Mouse (Mus musculus) liver, adult 2 months (tissue): ENCODE measurements around the gene Vps37b. TPM values are rescaled to one million over a fixed set of nuclear protein-coding genes. Genes with fewer than 3 reads are reported as not detected.

Source experiments
- DNase-seq: peaks from one replicate; pipeline ENCODE4 v3.0.0-alpha.2; 2011; ENCODE audit warnings: low read depth, low spot score; ENCODE audit errors: extremely low read depth
- H3K27ac ChIP-seq: fragments of 200-500 bp; replicated peaks from 2 replicates; pipeline ENCODE4 v1.5.1; 2012; ENCODE audit warnings: low read depth, mild to moderate bottlenecking, control low read depth, inconsistent platforms, low read length; ENCODE audit not compliant: insufficient read depth
- H3K27me3 ChIP-seq: fragments of 200-500 bp; 2 replicates; pipeline ENCODE4 v1.6.1; 2012; ENCODE audit warnings: mild to moderate bottlenecking, moderate library complexity, low read length, inconsistent platforms; ENCODE audit not compliant: control insufficient read depth, insufficient read depth
- H3K36me3 ChIP-seq: fragments of 200-500 bp; 2 replicates; pipeline ENCODE4 v1.6.1; 2012; ENCODE audit warnings: low read length, inconsistent platforms; ENCODE audit not compliant: control insufficient read depth, insufficient read depth
- H3K4me1 ChIP-seq: fragments of 200-500 bp; 2 replicates; pipeline ENCODE4 v1.6.1; 2011; ENCODE audit warnings: low read length; ENCODE audit not compliant: control insufficient read depth, insufficient read depth
- H3K4me3 ChIP-seq: fragments of 200-500 bp; 2 replicates; pipeline ENCODE4 v1.5.1; 2011; ENCODE audit warnings: low read depth, mild to moderate bottlenecking, control low read depth, low read length, moderate library complexity; ENCODE audit not compliant: insufficient read depth
- H3K79me2 ChIP-seq: fragments of 200-500 bp; 2 replicates; pipeline ENCODE4 v1.6.1; 2012; ENCODE audit warnings: inconsistent platforms, mild to moderate bottlenecking, low read length, moderate library complexity; ENCODE audit not compliant: control insufficient read depth, insufficient read depth
- H3K9ac ChIP-seq: fragments of 200-500 bp; 2 replicates; pipeline ENCODE4 v1.6.1; 2012; ENCODE audit warnings: low read depth, mild to moderate bottlenecking, control low read depth, inconsistent platforms, low read length
- CTCF ChIP-seq: fragments of 200-500 bp; IDR thresholded peaks from 2 replicates; pipeline ENCODE4 v1.5.1; 2011; ENCODE audit warnings: low read depth, low read length, control low read depth
- POLR2A ChIP-seq: fragments of 200-500 bp; IDR thresholded peaks from 2 replicates; pipeline ENCODE4 v1.6.1; 2011; ENCODE audit warnings: low read length, control low read depth; ENCODE audit not compliant: insufficient read depth; ENCODE audit errors: extremely low read depth
- WGBS: fragments of 180-500 bp; shearing (Covaris S2); methylation state at CpG from one replicate; pipeline ENCODE4 v1.1.7; 2018; 5-methylcytosine and 5-hydroxymethylcytosine counted together
- polyA plus RNA-seq: library from polyadenylated mRNA; depleted of rRNA; stranded (reverse); fragments of >200 nt; gene quantifications from 2 replicates; pipeline ENCODE4 v1.2.3, GENCODE M21; 2012
- total RNA-seq: library from RNA; depleted of rRNA; stranded (reverse); fragments of >200 nt; gene quantifications from 2 replicates; pipeline ENCODE4 v1.2.3, GENCODE M21; 2014

The Vps37b gene
- total and polyA plus RNA-seq, 2 experiments, result 4.4 to 31.4 TPM

DNA sequence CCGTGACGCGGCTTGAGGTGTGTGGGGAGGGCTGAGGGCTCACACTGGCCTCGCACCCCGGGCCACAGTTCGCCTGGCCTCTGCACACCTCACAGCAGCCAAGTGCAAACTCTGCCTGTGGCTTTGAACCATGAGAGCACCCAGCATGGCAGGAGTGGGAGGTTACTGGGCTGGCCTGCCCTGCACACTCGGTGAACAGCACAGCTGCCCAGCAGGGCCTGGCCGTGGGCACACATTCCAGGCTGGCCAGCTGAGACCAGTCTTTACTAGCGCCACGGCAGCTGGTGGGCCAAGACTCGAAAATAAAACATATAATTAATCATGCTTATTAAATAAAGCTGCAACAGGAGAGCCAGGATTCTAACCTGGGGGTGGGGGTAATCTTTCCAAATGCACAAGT, 26.5 kb downstream of the Vps37b start:
- peaks cover 44% of the 10 kb centered on the region for H3K4me1 ChIP-seq
- H3K79me2 ChIP-seq, result peaks cover 4% of the 10 kb centered on the region; the same call in 1 of the 2 replicates
- 24% methylated on average over 11 of the region's 11 CpGs for WGBS
- peaks cover 2% of the 10 kb centered on the region; the same call in 1 of the 2 replicates for H3K36me3 ChIP-seq
- peak; percentile 73 for DNase-seq
- TF ChIP-seq CTCF (no peak), POLR2A (no peak)
- no peaks in the 10 kb centered on the region for H3K27me3 ChIP-seq
- no peak overlapping the region for H3K9ac ChIP-seq
- peak overlapping the region; percentile 66 for H3K27ac ChIP-seq
- no peak overlapping the region for H3K4me3 ChIP-seq

DNA sequence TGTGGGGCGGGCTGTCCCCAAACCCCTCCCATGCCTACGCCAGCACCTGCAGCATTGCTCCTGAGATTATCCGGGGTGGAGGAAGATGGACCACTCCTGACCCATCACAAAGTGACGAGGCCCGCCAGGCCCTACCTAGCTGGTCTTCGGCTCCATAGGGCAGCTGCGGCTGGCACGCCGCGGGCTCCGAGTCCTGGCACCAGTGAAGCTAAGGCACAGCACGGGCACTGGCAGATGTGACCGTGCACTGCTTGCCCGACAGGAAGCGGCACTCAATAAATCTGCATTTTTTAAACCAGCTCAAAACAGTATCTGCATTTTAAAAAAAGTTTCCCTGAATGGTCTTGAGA, 26.9 kb downstream of the Vps37b start:
- Histone ChIP-seq H3K36me3 (peaks cover 2% of the 10 kb centered on the region; the same call in 1 of the 2 replicates), H3K79me2 (peaks cover 4% of the 10 kb centered on the region; the same call in 1 of the 2 replicates), H3K4me1 (peaks cover 44% of the 10 kb centered on the region), H3K9ac (peak overlapping the region; percentile 25; the same call in 1 of the 2 replicates), H3K27me3 (no peaks in the 10 kb centered on the region), H3K27ac (peak overlapping the region; percentile 66), H3K4me3 (no peak overlapping the region)
- TF ChIP-seq CTCF (0 out of 2 replicates have a peak, but pooled peaks have one; percentile 0), POLR2A (no peak)
- WGBS, result 28% methylated on average over 15 of the region's 15 CpGs
- DNase-seq, result no peak

DNA sequence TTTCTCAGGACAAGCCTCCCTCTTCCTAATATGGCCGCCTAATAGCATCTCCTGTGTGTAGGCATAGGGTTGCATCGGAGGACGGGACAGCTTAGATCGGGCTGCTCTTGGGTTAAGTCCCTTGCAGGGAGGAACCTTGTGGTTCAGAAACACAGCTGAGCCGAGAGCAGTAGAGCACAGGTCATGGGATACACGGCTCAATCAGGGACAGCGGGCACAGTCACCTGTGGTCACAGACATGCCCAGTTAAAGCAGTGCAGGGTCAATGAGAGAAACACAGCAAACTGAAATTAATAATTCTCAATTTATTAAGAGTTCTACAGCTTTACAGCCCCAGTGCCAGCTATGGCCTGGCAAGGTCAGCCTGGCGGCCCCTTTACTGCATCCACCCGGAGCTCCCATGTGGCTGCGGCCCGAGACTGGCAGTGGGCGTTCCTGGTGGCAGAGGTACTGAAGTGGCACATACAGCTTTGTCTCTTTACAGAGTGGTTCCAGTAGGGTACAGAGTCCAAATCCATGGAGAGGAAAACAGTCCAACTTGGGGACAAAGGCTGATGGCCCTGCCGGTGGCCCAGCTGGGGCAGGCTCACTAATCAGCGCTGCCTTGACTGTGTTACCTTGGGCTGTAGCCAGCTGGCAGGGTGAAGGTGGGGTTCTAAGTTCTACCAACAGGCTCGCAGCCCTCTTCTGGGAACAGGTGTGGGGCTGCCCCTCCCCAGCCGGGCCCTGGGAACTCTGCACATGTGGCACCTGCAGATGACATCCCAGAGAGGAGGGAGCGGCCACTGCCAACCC, 27.5 kb downstream of the Vps37b start:
- Histone ChIP-seq H3K36me3 (peaks cover 2% of the 10 kb centered on the region; the same call in 1 of the 2 replicates), H3K79me2 (no peaks in the 10 kb centered on the region), H3K27ac (peak overlapping the region; percentile 72), H3K9ac (peak overlapping the region; percentile 27; the same call in 1 of the 2 replicates), H3K4me1 (peaks cover 44% of the 10 kb centered on the region), H3K27me3 (no peaks in the 10 kb centered on the region), H3K4me3 (no peak overlapping the region)
- TF ChIP-seq CTCF, result peak; percentile 25; the same call in 1 of the 2 replicates
- TF ChIP-seq POLR2A, result no peak
- 26% methylated on average over 17 of the region's 17 CpGs for WGBS
- DNase-seq, result peak; percentile 99

DNA sequence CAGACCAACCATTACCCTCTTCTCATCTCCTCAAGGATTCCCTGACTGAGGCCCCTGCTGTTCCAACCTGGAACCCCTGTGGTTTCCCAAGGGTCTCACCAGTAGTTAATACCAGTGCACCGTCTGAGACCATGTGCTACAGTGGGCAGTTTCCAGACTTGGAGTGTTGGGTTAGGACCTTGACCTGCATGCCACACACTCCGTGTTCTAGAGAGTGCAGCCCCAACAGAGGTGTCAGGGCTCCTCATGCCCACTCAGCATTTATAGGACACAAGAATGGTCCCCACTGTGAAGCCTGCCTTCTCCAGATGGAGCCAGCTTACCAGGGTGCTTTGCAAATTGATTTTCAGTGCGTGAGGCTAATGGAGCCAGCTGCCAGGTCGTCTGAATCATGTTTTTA, 28.7 kb downstream of the Vps37b start:
- no peak overlapping the region for H3K4me3 ChIP-seq

DNA sequence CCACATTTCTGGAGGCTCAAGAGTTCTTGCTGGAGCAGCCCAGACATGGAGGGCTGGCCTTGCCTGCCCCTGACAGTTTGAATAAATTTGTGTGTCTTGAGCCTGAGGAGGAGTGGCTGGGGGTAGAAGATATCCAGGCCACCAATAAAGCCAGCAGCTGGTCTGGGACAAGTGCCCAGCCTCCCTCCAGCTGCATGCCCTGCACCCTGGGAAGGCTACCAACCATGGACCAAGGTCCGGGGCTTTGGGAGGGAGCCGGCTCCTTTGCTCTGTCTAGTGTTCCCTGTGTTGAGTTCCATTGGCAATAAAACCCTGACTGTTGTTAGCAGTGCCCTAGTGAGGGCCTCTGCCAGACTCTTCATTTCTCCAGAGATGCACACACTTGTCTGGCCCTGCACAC, 29.2 kb downstream of the Vps37b start:
- WGBS, result 33% methylated on average over 2 of the region's 2 CpGs
- H3K4me1 ChIP-seq, result peaks cover 42% of the 10 kb centered on the region
- H3K79me2 ChIP-seq, result no peaks in the 10 kb centered on the region
- peak overlapping the region; percentile 72 for H3K27ac ChIP-seq
- H3K36me3 ChIP-seq, result no peaks in the 10 kb centered on the region
- TF ChIP-seq CTCF (no peak), POLR2A (no peak)
- DNase-seq, result peak; percentile 86
- no peak overlapping the region for H3K4me3 ChIP-seq
- no peaks in the 10 kb centered on the region for H3K27me3 ChIP-seq
- no peak overlapping the region for H3K9ac ChIP-seq

More for the DNA sequence above, 28.7 kb downstream of the Vps37b start:
- no peak overlapping the region for H3K9ac ChIP-seq
- H3K27ac ChIP-seq, result peak overlapping the region; percentile 72
- DNase-seq, result peak; percentile 49
- H3K27me3 ChIP-seq, result no peaks in the 10 kb centered on the region
- TF ChIP-seq CTCF (no peak), POLR2A (no peak)
- H3K36me3 ChIP-seq, result peaks cover 2% of the 10 kb centered on the region; the same call in 1 of the 2 replicates
- peaks cover 44% of the 10 kb centered on the region for H3K4me1 ChIP-seq
- 19% methylated on average over 4 of the region's 4 CpGs for WGBS
- H3K79me2 ChIP-seq, result no peaks in the 10 kb centered on the region

DNA sequence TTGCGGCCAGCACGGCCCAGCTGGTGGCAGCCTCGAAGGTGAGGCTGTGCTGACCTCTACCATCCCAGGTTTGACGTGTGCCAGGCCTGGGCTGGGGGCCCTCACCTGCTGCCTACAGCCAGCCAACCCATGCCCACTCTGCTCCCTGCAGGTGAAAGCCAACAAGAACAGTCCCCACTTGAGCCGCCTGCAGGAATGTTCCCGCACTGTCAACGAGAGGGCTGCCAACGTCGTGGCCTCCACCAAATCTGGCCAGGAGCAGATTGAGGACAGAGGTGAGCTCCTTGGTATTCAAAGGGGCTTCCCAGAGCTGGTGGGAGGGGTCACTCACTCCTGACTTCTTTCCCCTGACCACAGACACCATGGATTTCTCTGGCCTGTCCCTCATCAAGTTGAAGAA, 30.8 kb downstream of the Vps37b start:
- TF ChIP-seq CTCF (no peak), POLR2A (no peak)
- H3K36me3 ChIP-seq, result no peaks in the 10 kb centered on the region

More for the DNA sequence above, 30.8 kb downstream of the Vps37b start:
- Histone ChIP-seq H3K27me3 (no peaks in the 10 kb centered on the region), H3K4me3 (no peak overlapping the region), H3K4me1 (peaks cover 29% of the 10 kb centered on the region), H3K27ac (no peak overlapping the region), H3K9ac (no peak overlapping the region), H3K79me2 (no peaks in the 10 kb centered on the region)
- 50% methylated on average over 9 of the region's 9 CpGs for WGBS
- DNase-seq, result no peak
